ENCODE assay signal across 8 mouse cellular contexts in genomic region chr17:11913620-11914019, GRCm38 (mm10).
DNase-seq lines count a peak whose midpoint lies in the region; ATAC-seq and TF ChIP-seq lines count a peak whose summit lies in the region.

No protein-coding gene starts in this region.

- H3K4me1 ChIP-seq in heart, embryonic 12.5 days (replicated peaks): peaks cover 5% of the 10 kb centered on the region; the same call in 1 of the 2 replicates
- H3K4me1 ChIP-seq in heart, adult 2 months (ENCODE audit: control insufficient read depth, insufficient read depth, low read length): no peaks in the 10 kb centered on the region
- H3K4me1 ChIP-seq in limb, embryonic 11.5 days (ENCODE audit: control insufficient read depth, insufficient read depth, low read length): no peaks in the 10 kb centered on the region
- no peaks in the 10 kb centered on the region for H3K4me1 ChIP-seq in stomach, embryonic 15.5 days

- WGBS in heart, embryonic 12.5 days: 12% methylated on average over 8 of the region's 8 CpGs
- 19% methylated on average over 8 of the region's 8 CpGs for WGBS in heart, adult 2 months
- 16% methylated on average over 8 of the region's 8 CpGs for WGBS in limb, embryonic 11.5 days
- WGBS in stomach, embryonic 15.5 days: 20% methylated on average over 8 of the region's 8 CpGs

- H3K79me2 ChIP-seq in heart, adult 2 months (replicated peaks; ENCODE audit: control insufficient read depth, insufficient read depth, low read length): no peaks in the 10 kb centered on the region

- no peak for TF ChIP-seq EP300 in heart, adult 2 months (IDR thresholded peaks at IDR 0.05; ENCODE audit: insufficient read depth, low read depth, low read length)

- H3K27me3 ChIP-seq in heart, embryonic 12.5 days (replicated peaks): peaks cover 35% of the 10 kb centered on the region
- H3K27me3 ChIP-seq in heart, adult 2 months (ENCODE audit: control insufficient read depth, insufficient read depth, low read length): 0 out of 2 replicates have a peak, but pooled peaks cover 3% of the 10 kb centered on the region
- H3K27me3 ChIP-seq in limb, embryonic 11.5 days (ENCODE audit: control insufficient read depth, insufficient read depth, low read length): no peaks in the 10 kb centered on the region
- no peaks in the 10 kb centered on the region; the same call in 1 of the 2 replicates for H3K27me3 ChIP-seq in stomach, embryonic 15.5 days (replicated peaks)

- peak overlapping the region; percentile 22; the same call in 1 of the 2 replicates for H3K4me3 ChIP-seq in heart, embryonic 12.5 days
- no peak overlapping the region for H3K4me3 ChIP-seq in heart, adult 2 months
- H3K4me3 ChIP-seq in limb, embryonic 11.5 days (ENCODE audit: low read depth, low read length): no peak overlapping the region
- no peak overlapping the region for H3K4me3 ChIP-seq in stomach, embryonic 15.5 days (replicated peaks)

- peak overlapping the region; percentile 47; the same call in 1 of the 2 replicates for H3K9ac ChIP-seq in heart, embryonic 12.5 days
- H3K9ac ChIP-seq in heart, adult 2 months (ENCODE audit: low read depth, low read length): no peak overlapping the region
- H3K9ac ChIP-seq in limb, embryonic 11.5 days (ENCODE audit: low read length): no peak overlapping the region
- no peak overlapping the region for H3K9ac ChIP-seq in stomach, embryonic 15.5 days

- TF ChIP-seq POLR2A in heart, adult 2 months (IDR thresholded peaks at IDR 0.05; ENCODE audit: insufficient read depth, low read depth, low read length): no peak

- TF ChIP-seq CTCF in heart, adult 2 months (IDR thresholded peaks at IDR 0.05): no peak

- H3K36me3 ChIP-seq in heart, embryonic 12.5 days: no peaks in the 10 kb centered on the region
- H3K36me3 ChIP-seq in heart, adult 2 months (ENCODE audit: control insufficient read depth, insufficient read depth, low read length): no peaks in the 10 kb centered on the region
- H3K36me3 ChIP-seq in limb, embryonic 11.5 days (ENCODE audit: control insufficient read depth, insufficient read depth, low read length): no peaks in the 10 kb centered on the region
- H3K36me3 ChIP-seq in stomach, embryonic 15.5 days: no peaks in the 10 kb centered on the region

- H3K27ac ChIP-seq in heart, embryonic 12.5 days (ENCODE audit: poor library complexity, severe bottlenecking): no peak overlapping the region
- no peak overlapping the region for H3K27ac ChIP-seq in heart, adult 2 months
- no peak overlapping the region for H3K27ac ChIP-seq in limb, embryonic 11.5 days (replicated peaks; ENCODE audit: low read depth, low read length)
- no peak overlapping the region for H3K27ac ChIP-seq in stomach, embryonic 15.5 days

- H3K9me3 ChIP-seq in heart, embryonic 12.5 days (replicated peaks): no peaks in the 10 kb centered on the region
- no peaks in the 10 kb centered on the region for H3K9me3 ChIP-seq in limb, embryonic 11.5 days (ENCODE audit: control insufficient read depth, low read length)
- no peaks in the 10 kb centered on the region for H3K9me3 ChIP-seq in stomach, embryonic 15.5 days

- DNase-seq in heart, adult 2 months: no peak
- DNase-seq in retina, postnatal 1 day: peak; percentile 21
- no peak for DNase-seq in retina, embryonic 14.5 days (ENCODE audit: low spot score)
- DNase-seq in limb, embryonic 11.5 days (ENCODE audit: low spot score): peak; percentile 30
- DNase-seq in layer of hippocampus, adult 9-10 months (ENCODE audit: low spot score): no peak
- DNase-seq in urinary bladder, postnatal 10 days (ENCODE audit: low spot score): no peak

- H3K4me2 ChIP-seq in heart, embryonic 12.5 days: peak overlapping the region; percentile 56
- H3K4me2 ChIP-seq in limb, embryonic 11.5 days (ENCODE audit: low read depth, severe bottlenecking): peak overlapping the region; percentile 32; the same call in 1 of the 2 replicates
- H3K4me2 ChIP-seq in stomach, embryonic 15.5 days: peak overlapping the region; percentile 44; the same call in 1 of the 2 replicates

- intact Hi-C loops in heart, adult 2 months (cut with DNase I): no loop called here

- no peak for ATAC-seq in heart, embryonic 12.5 days (ENCODE audit: insufficient number of reproducible peaks, low FRiP score)
- no peak for ATAC-seq in limb, embryonic 11.5 days (ENCODE audit: insufficient number of reproducible peaks, low FRiP score, low TSS enrichment, low read depth)
- ATAC-seq in stomach, embryonic 15.5 days (ENCODE audit: insufficient read depth, low FRiP score, low read depth): no peak

Comparison
In these comparisons a context has a peak if more than half of its experiments do, and no peak if none do; other contexts are left out.
1. DNase-seq: peak in retina, postnatal 1 day (single experiment) and limb, embryonic 11.5 days (single experiment); none in heart, adult 2 months (0 of 2), retina, embryonic 14.5 days (single experiment), layer of hippocampus, adult 9-10 months (single experiment) and urinary bladder, postnatal 10 days (single experiment).
2. Peak in every context shown above with its lines, with median percentiles within 50 percentile points of each other: H3K4me2 ChIP-seq.